ENCODE assay signal across 15 mouse cellular contexts in genomic region chr2:131840611-131841320, GRCm38 (mm10). TPM values are rescaled to one million over a fixed set of nuclear protein-coding genes. Genes with fewer than 3 reads are reported as not detected.
A peak's percentile ranks its signal among the peaks of the same experiment; 100 is the strongest.
DNase-seq lines count a peak whose midpoint lies in the region; ATAC-seq lines count a peak whose summit lies in the region.
"Had no signal": no experiment of that assay in that cellular context is flagged by ENCODE, and none has a peak within 500 bp of the region (broad histone marks: within the 10 kb centered on the region; RNA-seq: fewer than 3 reads in every experiment).

No protein-coding gene starts in this region.

- peak; percentile 83 for ATAC-seq in kidney, embryonic 16.5 days (ENCODE audit: low FRiP score, low TSS enrichment)
- peak; percentile 32; the same call in 1 of the 2 replicates for ATAC-seq in forebrain, embryonic 16.5 days
- no peak; the same call in 1 of the 2 replicates for ATAC-seq in neural tube, embryonic 13.5 days (ENCODE audit: low read depth)
- ATAC-seq: intestine, embryonic 15.5 days had no signal

- WGBS in kidney, embryonic 16.5 days: 27% methylated on average over 9 of the region's 9 CpGs
- WGBS in forebrain, embryonic 16.5 days: 18% methylated on average over 9 of the region's 9 CpGs
- WGBS in neural tube, embryonic 13.5 days: 41% methylated on average over 9 of the region's 9 CpGs

- H3K27ac ChIP-seq in kidney, embryonic 16.5 days (ENCODE audit: low read length): no peak overlapping the region
- no peak overlapping the region for H3K27ac ChIP-seq in forebrain, embryonic 16.5 days (ENCODE audit: low read length)
- H3K27ac ChIP-seq in neural tube, embryonic 13.5 days (replicated peaks): peak overlapping the region; percentile 46; the same call in 1 of the 2 replicates
- H3K27ac ChIP-seq: embryonic facial prominence, embryonic 13.5 days; intestine, embryonic 15.5 days; liver, embryonic 13.5 days; macrophage had no signal

- H3K4me1 ChIP-seq in kidney, embryonic 16.5 days (ENCODE audit: insufficient read depth, low read length): no peaks in the 10 kb centered on the region
- peaks cover 11% of the 10 kb centered on the region for H3K4me1 ChIP-seq in forebrain, embryonic 16.5 days (replicated peaks; ENCODE audit: control insufficient read depth, insufficient read depth, low read length)
- peaks cover 19% of the 10 kb centered on the region for H3K4me1 ChIP-seq in neural tube, embryonic 13.5 days (replicated peaks)
- H3K4me1 ChIP-seq: embryonic facial prominence, embryonic 13.5 days; intestine, embryonic 15.5 days had no signal

- no peaks in the 10 kb centered on the region for H3K9me3 ChIP-seq in kidney, embryonic 16.5 days (ENCODE audit: low read length)
- no peaks in the 10 kb centered on the region for H3K9me3 ChIP-seq in forebrain, embryonic 16.5 days (ENCODE audit: control insufficient read depth, low read length)
- no peaks in the 10 kb centered on the region for H3K9me3 ChIP-seq in neural tube, embryonic 13.5 days
- H3K9me3 ChIP-seq: embryonic facial prominence, embryonic 13.5 days; intestine, embryonic 15.5 days; liver, embryonic 13.5 days had no signal

- H3K36me3 ChIP-seq in kidney, embryonic 16.5 days (ENCODE audit: insufficient read depth, low read length): no peaks in the 10 kb centered on the region
- no peaks in the 10 kb centered on the region for H3K36me3 ChIP-seq in forebrain, embryonic 16.5 days (ENCODE audit: control insufficient read depth, insufficient read depth)
- H3K36me3 ChIP-seq in neural tube, embryonic 13.5 days: no peaks in the 10 kb centered on the region
- H3K36me3 ChIP-seq: embryonic facial prominence, embryonic 13.5 days; intestine, embryonic 15.5 days; liver, embryonic 13.5 days had no signal

- H3K9ac ChIP-seq in kidney, embryonic 16.5 days (replicated peaks; ENCODE audit: low read length): no peak overlapping the region
- H3K9ac ChIP-seq in forebrain, embryonic 16.5 days (replicated peaks; ENCODE audit: low read depth, low read length): no peak overlapping the region
- 0 out of 2 replicates have a peak overlapping the region, but pooled peaks have one; percentile 2 for H3K9ac ChIP-seq in neural tube, embryonic 13.5 days
- H3K9ac ChIP-seq: embryonic facial prominence, embryonic 13.5 days; intestine, embryonic 15.5 days; liver, embryonic 13.5 days had no signal

- H3K4me3 ChIP-seq in kidney, embryonic 16.5 days (ENCODE audit: low read length): no peak overlapping the region
- no peak overlapping the region for H3K4me3 ChIP-seq in forebrain, embryonic 16.5 days (replicated peaks; ENCODE audit: low read length)
- H3K4me3 ChIP-seq in neural tube, embryonic 13.5 days: no peak overlapping the region
- H3K4me3 ChIP-seq: embryonic facial prominence, embryonic 13.5 days; intestine, embryonic 15.5 days; liver, embryonic 13.5 days had no signal

- H3K27me3 ChIP-seq in kidney, embryonic 16.5 days (ENCODE audit: insufficient read depth, low read length): no peaks in the 10 kb centered on the region
- H3K27me3 ChIP-seq in forebrain, embryonic 16.5 days (replicated peaks; ENCODE audit: control insufficient read depth, insufficient read depth, low read length): no peaks in the 10 kb centered on the region
- no peaks in the 10 kb centered on the region for H3K27me3 ChIP-seq in neural tube, embryonic 13.5 days
- H3K27me3 ChIP-seq: embryonic facial prominence, embryonic 13.5 days; intestine, embryonic 15.5 days had no signal

- intact Hi-C loops in gastrocnemius, postnatal 14 days (cut with DNase I; ENCODE audit: low total_unique reads): no loop called here

- DNase-seq in embryo, embryonic 11 days: peak; percentile 21
- DNase-seq in embryo, embryonic 10 days (ENCODE audit: low spot score): no peak
- DNase-seq in kidney, postnatal 25 days: no peak
- no peak for DNase-seq in cerebellum, postnatal 10 days
- DNase-seq in gastrocnemius, postnatal 14 days: no peak
- DNase-seq: gastrocnemius, postnatal 36 days; liver, embryonic 13.5 days had no signal

- no peak overlapping the region for H3K4me2 ChIP-seq in kidney, embryonic 16.5 days (replicated peaks; ENCODE audit: low read depth, low read length)
- no peak overlapping the region for H3K4me2 ChIP-seq in forebrain, embryonic 16.5 days (ENCODE audit: low read length)
- H3K4me2 ChIP-seq in neural tube, embryonic 13.5 days: no peak overlapping the region
- H3K4me2 ChIP-seq: embryonic facial prominence, embryonic 13.5 days; intestine, embryonic 15.5 days; liver, embryonic 13.5 days had no signal

RNA-seq across cellular contexts. Expression of gene Erv3, which starts 18.8 kb away (rescaled TPM):
- polyA plus RNA-seq in kidney, embryonic 16.5 days (2015; fragmentation: Nextera tagmentation; extraction: Ambion mirVana): not detected in 2 replicates
- not detected in 2 replicates for polyA plus RNA-seq in forebrain, embryonic 16.5 days (2015; fragmentation: Nextera tagmentation; extraction: Ambion mirVana)
- polyA plus RNA-seq in neural tube, embryonic 13.5 days (2015; fragmentation: Nextera tagmentation; extraction: Ambion mirVana): 0.07 TPM in 1 of 2 replicates, not detected in the other
- total RNA-seq in gastrocnemius, postnatal 14 days (2021): not detected
- total RNA-seq: ES-E14; gastrocnemius, postnatal 36 days; neutrophil, adult 5-6 weeks had no signal
- polyA plus RNA-seq: embryonic facial prominence, embryonic 13.5 days; intestine, embryonic 15.5 days; liver, embryonic 13.5 days; macrophage had no signal
